Mouse (Mus musculus): Measurements from ENCODE around the gene Cgnl1. TPM values are rescaled to one million over a fixed set of nuclear protein-coding genes. Genes with fewer than 3 reads are reported as not detected.

Gene Cgnl1
- total RNA-seq, 2 experiments from 2014 or later, result 3.9 to 4.1 TPM

DNA sequence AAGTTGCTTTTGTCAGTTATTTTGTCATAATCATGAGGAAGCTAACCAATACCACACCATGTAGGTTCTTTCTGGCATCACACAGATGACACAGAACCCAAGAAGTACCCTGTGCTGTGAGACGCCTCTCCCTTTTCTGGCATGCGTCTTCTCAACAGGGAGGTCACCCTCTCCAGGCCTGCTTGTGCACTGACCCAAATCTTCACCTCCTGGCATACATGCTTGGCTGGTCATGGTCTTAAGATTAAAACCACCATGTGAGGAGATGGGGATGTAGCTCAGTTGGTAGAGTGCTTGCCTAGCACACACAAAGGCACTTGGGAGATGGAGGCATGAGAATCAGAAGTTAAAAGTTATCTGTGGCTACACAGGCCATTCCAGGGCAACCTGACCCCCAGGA, 96.2 kb downstream of the Cgnl1 start:
- DNase-seq (ENCODE audit: low spot score), result no peak

DNA sequence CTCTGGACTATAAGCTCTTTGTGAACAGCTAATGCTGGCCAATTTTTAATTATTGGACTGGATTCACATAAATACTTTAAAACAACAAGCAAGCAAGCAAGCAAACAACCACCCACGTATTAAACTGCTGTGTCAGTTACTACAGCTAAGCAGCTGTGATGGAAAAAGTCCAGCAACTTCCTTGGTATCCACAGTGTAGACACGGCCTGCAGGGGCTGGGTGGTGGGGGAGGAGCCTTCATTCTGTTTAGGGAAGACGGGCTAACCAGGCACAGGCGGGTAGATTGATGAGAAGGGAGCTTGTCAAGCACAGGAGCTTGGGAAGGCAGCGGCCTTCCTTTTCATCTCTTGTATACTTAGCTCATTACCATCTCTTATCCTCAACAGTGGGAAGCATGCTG, 96.9 kb downstream of the Cgnl1 start:
- DNase-seq (ENCODE audit: low spot score), result no peak

DNA sequence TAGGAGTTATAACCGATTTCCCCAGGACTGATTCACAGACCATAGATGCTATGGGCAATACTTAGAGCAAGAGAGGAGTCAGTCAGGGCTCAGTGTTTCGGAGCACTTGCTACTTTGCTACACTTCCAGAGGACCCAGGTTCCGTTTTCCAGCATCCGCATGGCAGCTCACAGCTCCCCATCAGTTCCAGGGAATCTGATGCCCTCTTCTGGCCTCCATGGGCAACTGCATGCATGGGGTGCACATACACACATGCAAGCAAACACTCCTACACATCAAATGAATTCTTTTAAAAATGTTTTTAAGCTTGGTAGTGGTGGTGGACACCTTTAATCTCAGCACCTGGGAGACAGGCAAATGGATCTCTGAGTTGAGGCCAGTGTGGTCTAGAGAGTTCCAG, 98.9 kb downstream of the Cgnl1 start:
- DNase-seq (ENCODE audit: low spot score), result no peak

DNA sequence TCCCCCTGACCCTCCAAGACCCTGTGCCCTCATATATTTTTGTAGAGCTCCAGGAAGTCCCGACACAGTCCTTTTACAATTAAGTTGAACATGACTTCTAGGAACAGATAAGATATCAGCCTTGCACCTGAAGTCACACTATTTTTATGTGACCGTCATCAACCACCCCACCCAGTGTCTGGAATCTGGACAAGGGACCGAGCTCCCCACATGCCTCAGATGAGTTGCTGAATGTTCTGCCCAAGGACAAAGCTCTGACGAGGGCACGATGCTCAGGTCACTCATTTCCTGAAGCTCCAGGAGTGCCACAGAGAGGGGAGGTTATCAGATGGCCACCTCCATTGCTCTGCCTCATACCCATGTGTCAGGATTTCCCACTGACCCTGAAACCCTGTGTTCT, 100.7 kb downstream of the Cgnl1 start:
- no peak for DNase-seq (ENCODE audit: low spot score)

DNA sequence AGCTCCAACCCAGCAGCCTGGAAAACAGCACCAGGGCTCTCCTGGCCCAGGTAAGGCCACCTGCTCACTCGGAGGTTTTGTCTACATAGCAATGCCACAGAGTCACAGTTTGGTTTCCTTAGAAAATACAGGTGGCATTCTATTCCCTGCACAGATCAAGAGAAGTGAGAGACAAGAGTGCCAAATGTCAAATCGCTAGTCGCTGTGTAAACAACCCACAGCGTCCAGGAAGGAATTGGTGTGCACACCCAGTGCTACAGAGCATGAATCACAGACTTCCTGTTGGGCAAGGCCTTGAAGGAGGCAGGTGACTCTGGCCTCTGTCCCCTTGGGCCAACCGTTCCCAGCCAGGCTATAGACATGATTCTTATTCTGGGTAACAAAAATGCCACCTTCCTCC, 103.8 kb downstream of the Cgnl1 start:
- no peak for DNase-seq (ENCODE audit: low spot score)

DNA sequence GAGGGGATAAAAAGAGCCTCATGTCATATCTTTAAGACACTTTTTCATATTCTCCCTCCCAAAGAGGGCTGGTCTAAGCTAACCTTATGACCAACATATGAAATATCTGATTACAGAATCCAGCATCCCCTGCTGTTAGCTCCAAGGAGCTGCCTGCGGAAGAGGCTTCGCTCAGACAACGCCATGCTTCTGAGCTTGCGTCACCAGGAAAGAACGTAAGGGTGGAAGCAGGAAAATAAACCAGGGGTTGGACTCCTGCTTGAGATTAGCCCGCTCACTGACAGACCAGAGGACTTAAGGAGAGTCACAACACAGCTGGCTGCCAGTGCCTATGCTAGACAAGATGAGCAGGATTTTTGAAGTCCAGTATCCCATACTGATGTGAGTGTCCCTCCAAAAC, 105.0 kb downstream of the Cgnl1 start:
- no peak for DNase-seq (ENCODE audit: low spot score)

DNA sequence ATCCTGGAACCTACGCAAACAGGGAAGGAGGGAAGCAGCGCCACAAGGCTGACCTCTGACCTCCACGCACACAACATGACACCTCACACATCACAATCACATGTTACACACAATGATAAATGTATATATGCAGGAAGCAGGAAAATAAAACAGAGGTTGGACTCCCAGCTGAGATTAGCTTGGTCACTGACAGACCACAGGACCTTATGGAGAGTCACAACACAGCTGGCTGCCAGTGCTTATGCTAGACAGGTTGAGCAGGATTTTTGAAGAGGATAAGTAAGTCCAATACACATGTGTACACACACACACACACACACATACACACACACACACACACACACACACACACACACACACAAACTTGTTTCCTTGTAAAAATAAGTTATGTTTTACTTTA, 105.9 kb downstream of the Cgnl1 start:
- DNase-seq (ENCODE audit: low spot score), result no peak

DNA sequence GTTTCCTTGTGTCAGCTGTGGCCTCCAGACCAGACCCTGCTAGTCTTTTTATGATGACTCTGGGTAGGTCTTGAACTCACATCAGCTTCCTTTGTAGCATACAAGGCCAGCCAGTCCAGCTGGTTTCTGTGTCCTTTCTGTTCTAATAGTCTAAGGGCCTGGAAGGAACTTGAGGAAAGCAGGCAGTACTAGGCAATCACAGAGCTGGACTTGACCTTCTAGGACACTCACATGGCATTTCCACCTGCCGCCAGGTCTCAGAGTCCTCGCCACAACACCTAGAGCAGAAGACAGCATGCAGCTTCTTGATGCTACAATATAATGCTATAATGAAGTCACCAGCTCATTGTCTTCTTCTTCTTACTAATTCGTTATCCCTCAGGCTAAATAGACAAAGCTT, 106.5 kb downstream of the Cgnl1 start:
- no peak for DNase-seq (ENCODE audit: low spot score)

DNA sequence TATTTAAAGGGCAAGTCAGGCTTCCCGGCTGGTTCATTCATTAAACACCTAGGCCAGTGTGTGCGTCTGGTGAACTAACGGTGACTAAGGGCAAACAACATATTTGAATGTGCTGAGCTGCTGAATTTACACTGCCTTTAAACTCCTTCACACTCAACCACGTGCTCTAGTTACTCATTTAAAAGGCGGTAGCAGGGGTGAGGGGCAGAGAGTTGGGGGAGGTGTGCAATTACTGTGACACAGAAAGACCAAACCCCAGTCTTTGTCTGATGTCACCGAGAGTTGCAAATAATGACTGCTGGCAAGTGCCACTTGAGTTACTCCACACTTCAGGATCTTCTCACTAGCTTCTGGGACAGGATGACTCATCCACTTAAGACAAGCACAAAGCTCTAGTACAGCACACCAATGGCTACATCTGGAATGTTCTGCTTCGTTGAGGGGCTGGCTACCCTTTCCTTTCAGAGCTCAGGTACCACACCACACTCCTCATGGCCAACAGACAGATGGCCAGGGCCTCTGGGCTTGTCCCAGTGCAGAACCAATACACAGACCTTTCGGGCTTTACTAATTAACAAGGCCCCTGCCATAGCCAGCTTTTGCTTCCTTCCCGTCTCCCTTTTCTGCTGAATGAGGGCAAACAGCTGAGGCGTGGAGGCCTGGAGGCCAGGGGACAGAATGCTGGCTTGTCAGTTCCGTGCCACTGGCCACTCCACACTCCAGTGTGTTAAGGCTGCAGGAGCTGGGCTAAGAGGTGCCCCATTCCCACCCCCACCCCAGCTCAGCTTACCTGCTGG, 107.8 kb downstream of the Cgnl1 start:
- DNase-seq (ENCODE audit: low spot score), result peak; percentile 16

DNA sequence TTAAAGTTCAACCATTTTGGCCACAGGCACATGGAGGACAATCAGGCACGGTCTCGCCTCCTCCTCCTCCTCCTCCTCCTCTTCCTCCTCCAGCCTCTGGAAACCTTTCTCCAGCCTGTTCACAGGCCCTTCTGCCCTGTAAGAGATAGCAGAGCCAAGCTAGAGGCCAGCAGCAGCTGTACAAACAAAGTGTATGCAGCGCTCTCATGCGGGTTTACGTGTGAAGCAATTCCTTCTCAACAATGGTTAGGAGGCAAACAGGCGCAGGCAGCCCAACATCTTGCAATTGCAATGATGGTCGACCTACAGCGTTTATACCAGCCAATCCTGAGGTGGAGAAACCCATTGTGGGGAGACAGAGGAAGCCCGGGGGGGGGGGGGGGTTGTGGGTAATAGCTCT, 110.9 kb downstream of the Cgnl1 start:
- DNase-seq (ENCODE audit: low spot score), result no peak

DNA sequence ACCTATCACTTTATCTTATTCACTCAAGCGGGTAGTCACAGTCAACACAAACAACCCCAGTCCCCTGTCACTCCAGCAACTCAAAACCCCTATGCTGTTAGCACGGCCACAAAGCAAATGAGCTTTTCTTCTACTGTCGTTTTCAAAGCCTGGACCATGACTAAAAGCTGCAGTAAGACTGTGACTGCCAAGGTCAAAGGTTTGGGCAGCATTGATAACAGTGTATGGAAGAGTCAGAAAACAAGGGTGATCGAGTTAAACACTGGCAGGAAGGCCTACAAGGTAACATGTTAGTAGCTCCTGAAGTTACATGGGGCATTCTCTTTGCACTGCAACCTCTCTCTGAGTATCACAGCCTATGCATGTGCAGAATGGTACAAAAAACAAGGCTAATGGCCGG, 111.7 kb downstream of the Cgnl1 start:
- DNase-seq (ENCODE audit: low spot score), result no peak

DNA sequence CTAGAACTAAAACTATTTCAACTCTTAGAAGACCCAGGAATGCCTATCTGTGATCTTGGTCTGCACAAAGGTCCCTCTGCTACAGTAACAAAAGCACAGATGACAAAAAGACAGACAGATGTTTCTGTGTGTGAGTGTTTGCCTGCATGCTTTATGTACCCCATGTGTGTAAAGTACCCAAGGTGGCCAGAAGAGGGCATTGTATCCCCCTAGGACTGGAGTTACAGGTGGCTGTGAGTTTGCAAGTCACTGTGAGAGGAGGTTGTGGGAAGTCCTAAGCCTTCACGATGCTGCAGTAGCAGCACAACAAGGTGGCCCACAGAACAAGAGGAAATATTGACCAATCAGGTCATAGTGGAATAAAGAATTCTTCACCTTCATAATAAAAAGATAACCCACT, 114.2 kb downstream of the Cgnl1 start:
- DNase-seq (ENCODE audit: low spot score), result no peak

DNA sequence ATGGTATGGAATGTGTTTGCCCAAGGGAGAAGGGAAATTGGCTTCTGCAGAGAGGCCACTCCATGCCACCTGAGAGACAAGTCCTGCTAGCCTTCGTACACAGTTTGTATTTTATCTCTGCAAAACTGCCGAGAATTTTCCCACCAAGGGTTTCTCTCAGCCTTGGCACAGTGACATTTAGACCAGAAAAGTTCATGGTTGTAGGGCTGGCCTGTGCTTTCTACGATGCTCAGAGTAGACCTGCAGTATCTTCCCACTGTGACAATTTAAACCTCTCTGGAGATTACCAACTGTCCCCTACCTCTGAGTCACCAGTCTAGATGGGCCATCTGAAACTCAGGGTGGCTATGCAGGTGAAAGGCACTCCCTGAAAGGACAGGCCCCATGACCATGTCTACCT, 116.5 kb downstream of the Cgnl1 start:
- no peak for DNase-seq (ENCODE audit: low spot score)

DNA sequence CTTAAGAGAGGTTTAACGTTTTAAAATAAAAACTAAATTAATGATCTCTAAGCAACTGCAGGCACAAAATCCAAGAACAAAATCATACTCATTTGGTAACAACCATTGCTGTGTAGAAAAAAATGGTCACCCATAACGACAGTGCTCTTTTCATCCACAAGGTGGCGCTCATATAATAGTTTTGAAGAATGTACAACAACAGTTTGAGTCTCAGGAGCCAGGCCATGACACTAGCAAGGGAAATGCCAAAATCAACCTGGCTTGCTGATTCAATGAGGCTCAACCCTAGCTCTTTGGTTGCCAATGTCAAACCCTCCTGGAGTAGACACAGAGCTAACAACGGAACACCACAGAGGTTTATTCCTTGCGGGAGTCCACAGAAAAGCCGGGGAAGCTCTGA, 125.3 kb downstream of the Cgnl1 start:
- DNase-seq (ENCODE audit: low spot score), result peak; percentile 84

DNA sequence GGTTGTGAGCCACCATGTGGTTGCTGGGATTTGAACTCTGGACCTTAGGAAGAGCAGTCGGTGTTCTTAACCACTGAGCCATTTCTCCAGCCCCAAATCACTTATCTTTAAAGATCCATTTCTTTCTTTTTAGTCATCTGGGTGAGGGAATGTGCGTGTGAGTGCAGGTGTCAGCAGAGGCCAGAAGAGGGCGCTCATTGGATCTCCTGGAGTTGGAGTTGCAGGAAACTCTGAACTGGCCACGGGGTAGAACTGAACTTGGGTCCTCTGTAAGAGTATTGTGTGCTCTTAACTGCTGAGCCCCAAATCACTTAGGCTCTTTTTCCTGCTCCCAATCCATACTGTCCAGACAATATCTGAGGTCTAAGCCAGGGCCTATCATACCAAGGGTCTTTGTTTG, 127.8 kb downstream of the Cgnl1 start:
- no peak for DNase-seq (ENCODE audit: low spot score)

DNA sequence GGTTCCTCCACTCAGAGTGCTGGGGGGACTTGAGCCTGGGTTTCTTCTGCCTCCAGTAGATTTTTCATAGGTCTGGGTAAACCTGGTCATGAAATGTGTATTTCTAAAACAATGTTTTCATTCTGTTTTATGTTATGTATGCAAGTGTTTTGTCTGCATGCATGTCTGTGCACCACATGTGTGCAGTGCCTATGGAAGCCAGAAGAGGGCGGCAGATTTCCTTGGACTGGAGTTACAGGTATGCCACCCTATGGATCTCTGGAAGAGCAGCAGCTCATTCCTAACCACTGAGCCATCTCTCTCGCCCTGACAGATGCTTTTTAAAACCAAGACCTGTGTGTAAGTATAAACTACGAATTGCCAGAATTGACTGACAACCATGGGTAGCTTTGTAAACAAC, 129.1 kb downstream of the Cgnl1 start:
- DNase-seq (ENCODE audit: low spot score), result no peak

DNA sequence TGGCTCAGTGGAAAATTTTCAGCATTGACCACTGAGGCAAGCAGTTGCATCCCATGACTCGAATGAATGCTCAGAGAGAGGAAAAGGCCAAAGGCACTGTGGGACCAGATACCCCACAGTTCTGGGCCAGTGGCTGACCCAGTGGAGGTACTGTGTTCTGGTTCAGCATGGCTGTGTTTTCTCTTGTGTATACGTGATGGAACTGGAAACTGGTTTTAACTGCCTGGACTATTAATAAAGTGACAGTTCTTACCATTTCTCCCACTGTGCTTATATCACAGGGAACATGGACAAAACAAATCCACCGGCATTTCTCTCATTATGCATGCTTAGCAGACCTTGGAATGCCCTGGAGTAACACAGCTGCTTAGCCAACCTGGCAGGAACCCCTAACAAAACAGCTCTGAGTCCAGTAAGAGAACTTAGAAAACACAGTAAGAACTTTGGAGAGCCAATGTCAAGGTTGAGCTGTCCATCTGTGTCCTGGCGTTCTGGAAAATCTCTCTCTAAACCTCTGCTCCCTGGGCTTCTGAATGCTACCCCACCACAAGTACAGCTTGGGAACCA, 131.0 kb downstream of the Cgnl1 start:
- no peak for DNase-seq (ENCODE audit: low spot score)

DNA sequence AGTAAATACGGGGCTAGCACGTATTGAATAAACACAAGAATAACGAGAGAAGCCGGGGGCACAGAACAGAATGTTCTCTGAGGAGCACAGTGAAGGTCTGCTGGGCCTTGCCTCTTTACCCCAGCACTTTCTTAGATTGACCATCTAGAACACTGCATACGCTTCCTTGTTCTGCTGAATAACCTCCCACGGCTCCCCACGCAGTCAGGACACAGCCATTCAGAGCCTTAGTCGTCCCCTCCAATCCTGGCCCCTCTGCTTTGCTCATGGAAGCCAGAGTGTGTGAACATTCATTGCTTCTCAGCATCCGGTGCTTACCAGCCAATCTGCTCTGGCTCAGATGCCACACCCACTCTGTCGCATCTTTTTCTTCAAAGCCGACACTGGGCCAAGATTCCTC, 133.2 kb downstream of the Cgnl1 start:
- DNase-seq (ENCODE audit: low spot score), result no peak

DNA sequence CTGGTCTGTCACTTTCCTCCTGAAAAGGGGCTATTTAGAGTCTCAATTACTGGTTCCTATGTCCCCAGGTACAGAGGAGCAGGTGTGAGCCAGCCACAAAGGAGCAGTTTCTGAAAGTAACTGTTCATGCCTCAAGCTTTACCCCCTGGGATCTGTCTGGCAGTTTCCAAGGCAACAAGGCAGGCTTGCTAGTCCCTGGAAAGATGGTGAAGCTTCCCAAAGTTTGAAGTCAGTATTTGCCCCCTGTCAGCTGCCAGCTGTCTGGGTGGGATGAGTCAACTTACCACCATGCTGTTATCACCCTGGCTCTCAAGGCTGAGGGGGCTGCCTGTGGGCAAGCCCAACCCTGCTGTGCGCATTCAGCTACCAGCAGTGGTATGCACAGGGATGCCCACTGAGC, 134.5 kb downstream of the Cgnl1 start:
- DNase-seq (ENCODE audit: low spot score), result no peak

DNA sequence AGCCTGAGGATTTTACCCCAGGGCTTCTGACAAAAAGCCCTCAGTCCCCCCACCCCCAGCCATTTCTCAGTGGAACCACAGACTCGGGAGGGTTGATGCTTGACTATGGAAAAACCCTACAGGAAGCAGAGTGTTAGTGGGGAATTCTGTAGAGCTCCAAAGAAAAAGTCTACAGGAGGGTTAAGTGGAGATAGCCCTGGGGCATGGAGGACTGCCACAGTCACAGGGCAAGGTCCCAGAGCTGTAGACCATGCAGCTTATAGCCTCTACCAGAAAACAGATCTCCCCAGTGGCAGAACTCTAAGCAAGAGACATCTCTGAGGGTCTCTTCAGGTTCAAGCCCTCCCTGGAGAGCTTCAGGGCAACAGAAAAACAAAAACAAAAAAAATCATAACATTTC, 135.8 kb downstream of the Cgnl1 start:
- DNase-seq (ENCODE audit: low spot score), result no peak

DNA sequence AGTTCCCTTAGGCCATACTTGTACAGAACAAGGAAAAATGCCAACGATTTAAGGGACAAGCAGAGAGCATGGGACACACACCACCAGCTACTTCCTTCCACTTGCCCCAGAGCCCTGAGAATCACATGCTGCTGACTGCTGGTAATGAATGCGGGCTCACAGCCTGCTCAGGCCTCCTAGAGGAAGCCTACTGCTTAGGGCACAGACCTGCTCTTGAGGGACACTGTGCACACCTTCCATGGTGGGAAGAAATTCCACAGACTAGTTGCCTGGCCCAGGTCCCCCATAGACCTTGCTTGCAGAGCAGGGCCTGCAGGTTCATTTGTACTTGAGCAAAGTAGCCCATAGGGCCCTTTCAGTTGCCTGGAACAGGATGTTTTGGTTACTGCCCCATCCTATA, 136.5 kb downstream of the Cgnl1 start:
- no peak for DNase-seq (ENCODE audit: low spot score)

DNA sequence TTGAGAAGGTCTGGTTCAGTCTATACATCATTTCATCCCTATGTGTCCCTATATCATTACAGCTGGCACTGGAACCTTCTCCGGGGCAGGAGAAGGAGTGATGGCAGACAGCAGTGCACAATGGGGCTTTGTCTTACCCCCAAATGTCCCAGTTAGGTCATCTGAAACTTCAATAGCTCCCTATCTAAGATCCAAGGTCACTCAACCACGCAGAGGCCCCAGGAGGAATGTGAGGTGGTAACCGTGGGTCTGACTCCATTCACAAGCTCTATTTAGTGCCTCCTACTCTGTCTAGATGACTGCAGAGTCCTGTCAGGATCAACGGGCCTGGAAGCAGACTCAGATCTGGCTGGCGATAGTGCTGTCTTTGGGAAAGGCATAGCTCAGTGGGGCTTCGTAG, 142.5 kb downstream of the Cgnl1 start:
- no peak for DNase-seq (ENCODE audit: low spot score)

DNA sequence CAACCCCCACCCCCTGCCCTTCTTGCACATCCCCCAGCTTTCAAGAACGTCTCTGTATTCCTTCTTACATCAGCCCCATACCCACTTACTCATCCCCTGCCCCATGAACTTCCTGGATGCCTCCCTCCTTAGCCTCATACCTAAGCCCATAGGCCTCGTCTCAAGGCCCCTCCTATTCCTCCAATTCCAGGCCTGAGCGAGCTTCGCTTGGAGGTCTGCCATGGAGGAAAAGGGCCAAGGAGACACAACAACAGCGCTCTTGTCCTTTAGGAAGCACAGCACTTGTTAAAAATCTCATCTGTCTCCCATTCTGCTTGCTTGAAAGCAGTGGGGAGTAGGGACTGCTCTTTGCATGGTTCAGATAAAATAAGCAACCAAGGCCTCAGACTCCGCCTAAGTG, 143.1 kb downstream of the Cgnl1 start:
- DNase-seq (ENCODE audit: low spot score), result no peak

DNA sequence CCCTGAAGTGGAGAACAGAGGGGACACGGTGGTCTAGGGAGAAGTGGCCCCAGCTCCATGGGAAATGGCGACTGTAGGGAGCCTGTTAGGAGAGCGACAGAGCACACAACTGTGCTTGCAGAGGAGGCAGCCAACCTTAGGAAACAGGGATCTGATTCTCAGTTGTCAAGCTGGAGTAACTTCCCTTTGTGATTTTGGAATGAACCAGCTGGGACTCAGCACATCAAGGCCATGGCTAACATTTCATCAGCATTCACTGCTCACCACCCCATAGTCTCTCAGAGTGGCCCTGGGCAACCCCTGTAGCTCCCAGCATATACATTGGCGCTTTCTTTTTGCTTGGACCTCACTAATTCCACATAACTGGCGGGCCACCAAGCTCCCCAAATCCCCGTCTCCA, 145.4 kb downstream of the Cgnl1 start:
- DNase-seq (ENCODE audit: low spot score), result no peak
